In genomic region chr3:144496762-144497161, GRCm38 (mm10) we compare ENCODE assay signal across 17 mouse cellular contexts.
A peak's percentile ranks its signal among the peaks of the same experiment; 100 is the strongest.
DNase-seq lines count a peak whose midpoint lies in the region; ATAC-seq and TF ChIP-seq lines count a peak whose summit lies in the region.
"Had no signal": no experiment of that assay in that cellular context is flagged by ENCODE, and none has a peak within 500 bp of the region (broad histone marks: within the 10 kb centered on the region; RNA-seq: fewer than 3 reads in every experiment).

No protein-coding gene starts in this region.

- H3K27ac ChIP-seq in layer of hippocampus, adult 2 months, result peak overlapping the region; percentile 41; the same call in 1 of the 2 replicates
- H3K27ac ChIP-seq: heart, embryonic 10.5 days; limb, embryonic 15.5 days; neural tube, embryonic 13.5 days had no signal

- H3K4me3 ChIP-seq in layer of hippocampus, adult 2 months, result no peak overlapping the region
- H3K4me3 ChIP-seq: heart, embryonic 10.5 days; limb, embryonic 15.5 days; neural tube, embryonic 13.5 days had no signal

- TF ChIP-seq CTCF in layer of hippocampus, adult 2 months (conservative IDR thresholded peaks at IDR 0.05), result no peak

- intact Hi-C loops in left cerebral cortex, postnatal 10 days (cut with DNase I), result no loop called here

- no peak for DNase-seq in layer of hippocampus, adult 2 months (ENCODE audit: low spot score in 2 of 2)
- no peak for DNase-seq in layer of hippocampus, adult 18-20 months (ENCODE audit: low spot score in 2 of 2)
- DNase-seq in 3T3-L1 (ENCODE audit: low read depth, low spot score) (peak; percentile 62), NIH3T3 (ENCODE audit: low read depth) (peak; percentile 75)
- DNase-seq in lung, postnatal 36 days, result peak; percentile 51
- DNase-seq in left cerebral cortex, postnatal 10 days (ENCODE audit: extremely low spot score in 1 of 2, low spot score in 2 of 2), result no peak
- DNase-seq: adrenal gland, postnatal 25 days; cerebellum, adult 11-12 months; cerebellum, postnatal 14 days; embryo, embryonic 11 days; gastrocnemius, postnatal 25 days; heart, postnatal 10 days; kidney, adult 11 months had no signal

- ATAC-seq in monocyte, adult 5-6 weeks (replicated peaks; ENCODE audit: insufficient number of reproducible peaks, low FRiP score, low TSS enrichment, poor library complexity, severe bottlenecking), result no peak

Comparison
In these comparisons a context has a peak if more than half of its experiments do, and no peak if none do; other contexts are left out.
1. DNase-seq: peak in 3T3-L1 (single experiment), NIH3T3 (single experiment) and lung, postnatal 36 days (single experiment); none in layer of hippocampus, adult 2 months (0 of 2), layer of hippocampus, adult 18-20 months (0 of 2) and left cerebral cortex, postnatal 10 days (0 of 2).